Mouse (Mus musculus) heart, embryonic 11.5 days (tissue): ENCODE measurements around the gene Sephs2. TPM values are rescaled to one million over a fixed set of nuclear protein-coding genes. Genes with fewer than 3 reads are reported as not detected.
"Not testable (repeated sequence)": the region's sequence is repeated elsewhere in the genome, so short reads cannot be mapped to it uniquely, and the experiment has no call there.

Source experiments
- ATAC-seq: fragments of 200-750 bp; cut with Nextera tagmentation; replicated peaks from 2 replicates; pipeline ENCODE4 v1.8.0; 2017; ENCODE audit warnings: moderate library complexity; ENCODE audit not compliant: insufficient number of reproducible peaks, low FRiP score, low TSS enrichment
- H3K27ac ChIP-seq: fragments of 300-500 bp; sonication (generic); 2 replicates; pipeline ENCODE4 v1.5.1; 2014; ENCODE audit warnings: mild to moderate bottlenecking, low read depth, low read length
- H3K27me3 ChIP-seq: fragments of 300-500 bp; sonication (generic); 2 replicates; pipeline ENCODE4 v1.6.1; 2014; ENCODE audit warnings: mild to moderate bottlenecking, low read length, mixed read lengths; ENCODE audit not compliant: control insufficient read depth, insufficient read depth
- H3K36me3 ChIP-seq: fragments of 300-500 bp; sonication (generic); 2 replicates; pipeline ENCODE4 v1.6.1; 2014; ENCODE audit warnings: mild to moderate bottlenecking, low read length, moderate library complexity, mixed read lengths; ENCODE audit not compliant: control insufficient read depth, insufficient read depth
- H3K4me1 ChIP-seq: fragments of 300-500 bp; sonication (generic); 2 replicates; pipeline ENCODE4 v1.6.1; 2014; ENCODE audit warnings: low read length; ENCODE audit not compliant: control insufficient read depth, insufficient read depth
- H3K4me2 ChIP-seq: fragments of 300-500 bp; sonication (generic); 2 replicates; pipeline ENCODE4 v1.6.1; 2014; ENCODE audit warnings: mild to moderate bottlenecking, moderate library complexity
- H3K4me3 ChIP-seq: fragments of 300-500 bp; sonication (generic); 2 replicates; pipeline ENCODE4 v1.5.1; 2014; ENCODE audit warnings: low read depth, low read length
- H3K9ac ChIP-seq: fragments of 300-500 bp; sonication (generic); 2 replicates; pipeline ENCODE4 v1.6.1; 2014; ENCODE audit warnings: mild to moderate bottlenecking, low read depth, low read length, moderate library complexity
- H3K9me3 ChIP-seq: fragments of 300-500 bp; sonication (generic); replicated peaks from 2 replicates; pipeline ENCODE4 v1.6.1; 2016; ENCODE audit warnings: low read length; ENCODE audit not compliant: control insufficient read depth
- WGBS: fragments of 180-500 bp; shearing (Covaris S2); extraction: QIAGEN DNeasy Blood & Tissue Kit; methylation state at CpG from one replicate; pipeline ENCODE4 v1.1.7; 2014; ENCODE audit not compliant: insufficient replicate concordance; 5-methylcytosine and 5-hydroxymethylcytosine counted together
- polyA plus RNA-seq: library from polyadenylated mRNA; unstranded; fragments of >200 nt; fragmentation: Nextera tagmentation; extraction: Ambion mirVana; gene quantifications from 2 replicates; pipeline ENCODE4 v1.2.1, GENCODE M21; 2014

Sephs2 gene
- polyA plus RNA-seq, 1 experiment from 2014 or later = 87.8 TPM

DNA sequence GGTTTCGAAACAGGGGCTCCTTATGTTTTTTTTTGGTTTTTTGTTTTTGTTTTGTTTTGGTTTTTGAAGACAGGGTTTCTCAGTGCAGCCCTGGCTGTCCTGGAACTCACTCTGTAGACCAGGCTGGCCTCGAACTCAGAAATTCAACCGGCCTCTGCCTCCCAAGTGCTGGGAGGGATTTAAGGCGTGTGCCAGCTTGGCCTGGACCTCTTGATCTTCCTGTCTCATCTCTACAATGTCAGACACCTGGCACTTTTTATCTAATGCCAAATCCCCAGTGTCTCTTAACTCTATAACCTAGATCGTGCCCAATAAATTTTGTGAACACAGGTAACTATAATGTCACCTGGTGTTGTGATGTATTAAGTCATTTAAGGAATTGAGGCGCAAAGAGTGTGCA, 20.5 kb downstream of the Sephs2 start:
- ATAC-seq = no peak
- Histone ChIP-seq H3K27me3 (no peaks in the 10 kb centered on the region), H3K4me1 (peaks cover 10% of the 10 kb centered on the region; the same call in 1 of the 2 replicates), H3K4me3 (peak overlapping the region; percentile 65), H3K9ac (peak overlapping the region; percentile 85), H3K9me3 (no peaks in the 10 kb centered on the region), H3K36me3 (no peaks in the 10 kb centered on the region; the same call in 1 of the 2 replicates), H3K4me2 (peak overlapping the region; percentile 97), H3K27ac (peak overlapping the region; percentile 90)
- 79% methylated on average over 6 of the region's 6 CpGs for WGBS

DNA sequence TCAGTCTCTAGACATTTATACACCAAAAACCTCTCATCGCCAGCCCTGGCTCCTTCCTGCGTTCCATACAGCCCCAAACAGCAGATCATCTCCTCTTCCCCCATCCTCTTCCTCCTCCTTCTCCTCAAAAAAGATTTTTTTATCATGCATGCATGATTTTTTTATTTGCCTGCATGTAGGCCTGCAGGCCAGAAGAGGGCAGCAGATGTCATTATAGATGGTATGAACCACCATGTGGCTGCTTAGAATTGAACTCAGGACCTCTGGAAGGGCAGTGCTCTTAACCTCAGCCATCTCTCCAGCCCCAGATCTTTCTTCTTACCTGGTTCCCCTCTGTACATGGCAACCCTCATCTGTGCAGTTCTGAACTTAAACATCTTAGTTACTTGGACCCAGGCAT, 21.4 kb downstream of the Sephs2 start:
- Histone ChIP-seq H3K27ac (no peak overlapping the region), H3K9me3 (no peaks in the 10 kb centered on the region), H3K4me2 (no peak overlapping the region), H3K4me3 (no peak overlapping the region), H3K4me1 (peaks cover 10% of the 10 kb centered on the region; the same call in 1 of the 2 replicates), H3K36me3 (no peaks in the 10 kb centered on the region; the same call in 1 of the 2 replicates), H3K27me3 (no peaks in the 10 kb centered on the region), H3K9ac (0 out of 2 replicates have a peak overlapping the region, but pooled peaks have one; percentile 28)
- WGBS = 86% methylated on average over 2 of the region's 2 CpGs
- ATAC-seq = no peak

DNA sequence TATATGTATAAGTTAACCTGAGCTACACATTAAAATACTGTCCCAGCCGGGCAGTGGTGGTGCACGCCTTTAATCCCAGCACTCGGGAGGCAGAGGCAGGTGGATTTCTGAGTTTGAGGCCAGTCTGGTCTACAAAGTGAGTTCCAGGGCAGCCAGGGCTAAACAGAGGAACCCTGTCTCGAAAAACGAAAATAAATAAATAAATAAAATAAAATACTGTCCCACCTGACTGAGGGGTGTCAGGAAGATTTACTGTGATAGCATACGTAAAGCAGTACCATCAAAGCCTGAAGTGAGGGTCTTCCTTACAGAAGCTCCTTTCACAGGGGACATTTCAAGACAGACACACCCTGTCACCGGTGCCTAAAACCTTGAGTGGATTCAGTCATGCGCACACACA, 23.3 kb downstream of the Sephs2 start:
- 88% methylated on average over 8 of the region's 8 CpGs for WGBS
- not testable (repeated sequence) for H3K4me2 ChIP-seq, H3K27ac ChIP-seq, H3K4me3 ChIP-seq, H3K27me3 ChIP-seq, ATAC-seq, H3K9me3 ChIP-seq, H3K36me3 ChIP-seq, H3K9ac ChIP-seq
- peaks cover 13% of the 10 kb centered on the region for H3K4me1 ChIP-seq

DNA sequence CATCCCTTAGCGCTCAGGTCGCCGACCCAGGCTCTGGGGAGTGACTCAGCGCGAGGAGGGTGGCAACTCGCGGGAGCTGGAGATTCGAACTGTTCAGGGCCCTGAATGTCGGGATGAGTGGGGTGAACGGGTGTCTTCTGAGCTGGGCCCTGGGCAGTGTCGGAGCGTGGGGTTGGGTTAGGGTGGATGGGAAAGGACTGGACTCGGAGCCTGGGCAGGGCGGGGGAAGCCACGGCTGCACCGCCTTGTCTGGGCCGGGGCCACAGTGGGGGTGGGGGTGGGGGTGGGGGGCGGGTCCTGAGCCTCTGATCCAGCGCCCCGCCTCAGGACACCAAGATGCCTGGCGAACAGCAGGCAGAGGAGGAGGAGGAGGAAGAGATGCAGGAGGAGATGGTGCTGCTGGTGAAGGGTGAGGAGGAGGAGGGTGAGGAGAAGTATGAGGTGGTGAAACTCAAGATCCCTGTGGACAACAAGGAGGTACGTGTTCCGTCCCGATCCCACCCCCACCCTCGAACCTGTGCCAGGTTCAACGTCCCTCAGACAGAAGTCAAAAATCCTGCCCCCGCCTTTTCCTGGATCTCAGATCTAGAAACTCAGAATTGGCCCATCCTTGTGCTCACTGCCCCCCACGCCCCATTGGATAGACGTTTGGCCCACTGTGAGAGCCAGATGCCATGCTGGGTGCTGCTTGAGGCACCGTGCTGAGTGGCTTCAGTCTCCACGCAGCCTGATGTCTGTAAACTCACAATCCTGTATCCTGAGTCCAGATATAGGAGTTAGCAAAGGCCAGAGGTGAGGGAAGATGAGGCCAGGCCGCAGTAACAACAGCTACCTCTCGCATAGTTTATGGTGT, 29.0 kb downstream of the Sephs2 start:
- 14% methylated on average over 29 of the region's 33 CpGs for WGBS
- Histone ChIP-seq H3K9me3 (no peaks in the 10 kb centered on the region), H3K27me3 (no peaks in the 10 kb centered on the region), H3K4me2 (peak overlapping the region; percentile 76), H3K27ac (peak overlapping the region; percentile 84), H3K36me3 (peaks cover 5% of the 10 kb centered on the region; the same call in 1 of the 2 replicates), H3K4me1 (peaks cover 16% of the 10 kb centered on the region), H3K4me3 (peak overlapping the region; percentile 90), H3K9ac (peak overlapping the region; percentile 89)
- ATAC-seq = peak; percentile 71

DNA sequence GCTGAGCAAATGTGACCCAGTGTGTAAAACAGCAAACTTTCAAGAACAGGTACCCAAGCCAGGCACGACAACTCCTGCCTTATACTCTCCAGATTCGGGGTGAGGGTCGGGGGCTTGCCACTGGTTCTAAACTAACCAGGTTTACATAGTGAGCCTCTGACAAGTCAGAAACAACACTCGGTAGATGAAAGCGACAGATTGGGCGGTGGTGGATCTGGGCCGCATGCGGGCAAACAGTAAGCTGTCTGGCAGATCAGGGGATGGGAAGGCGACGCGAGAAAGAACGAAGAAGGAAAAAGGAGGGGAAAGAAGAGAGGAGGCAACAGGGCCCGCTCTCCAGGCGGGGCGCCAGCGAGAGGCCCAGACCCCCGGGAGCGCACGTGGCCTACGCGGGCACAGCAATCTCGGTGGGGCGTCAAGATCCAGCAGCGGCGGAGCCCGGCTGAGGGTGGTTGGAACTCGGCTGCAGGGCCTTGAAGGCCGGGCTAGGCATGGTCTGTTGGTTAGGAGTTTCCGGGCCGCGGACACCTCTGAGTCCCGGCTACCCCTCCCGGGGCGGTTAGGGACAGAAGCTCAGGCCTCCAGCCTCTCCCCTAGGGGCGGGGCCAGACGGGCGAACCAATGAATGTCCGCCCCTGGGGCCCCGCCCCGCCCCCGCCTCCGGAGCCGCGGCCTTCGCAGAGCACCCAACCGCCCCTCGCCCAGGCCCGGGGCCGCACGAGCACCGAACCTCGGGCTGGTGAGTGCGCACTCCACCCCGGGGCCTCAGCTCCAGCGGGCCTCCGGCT, 29.8 kb downstream of the Sephs2 start, which contains the start of gene Zfp771:
Gene Zfp771 (plus strand): TSS at position 405 of the 788 bp plus-strand sequence.
- peaks cover 16% of the 10 kb centered on the region for H3K4me1 ChIP-seq
- H3K36me3 ChIP-seq = peaks cover 5% of the 10 kb centered on the region; the same call in 1 of the 2 replicates
- H3K4me3 ChIP-seq = peak within 1 kb of the TSS; percentile 90
- under 1% methylated on average over 54 of the region's 56 CpGs for WGBS
- H3K9ac ChIP-seq = peak within 1 kb of the TSS; percentile 89
- peak; percentile 97 for ATAC-seq
- H3K27me3 ChIP-seq = no peaks in the 10 kb centered on the region
- H3K27ac ChIP-seq = peak within 1 kb of the TSS; percentile 84
- no peaks in the 10 kb centered on the region for H3K9me3 ChIP-seq
- H3K4me2 ChIP-seq = peak within 1 kb of the TSS; percentile 76

DNA sequence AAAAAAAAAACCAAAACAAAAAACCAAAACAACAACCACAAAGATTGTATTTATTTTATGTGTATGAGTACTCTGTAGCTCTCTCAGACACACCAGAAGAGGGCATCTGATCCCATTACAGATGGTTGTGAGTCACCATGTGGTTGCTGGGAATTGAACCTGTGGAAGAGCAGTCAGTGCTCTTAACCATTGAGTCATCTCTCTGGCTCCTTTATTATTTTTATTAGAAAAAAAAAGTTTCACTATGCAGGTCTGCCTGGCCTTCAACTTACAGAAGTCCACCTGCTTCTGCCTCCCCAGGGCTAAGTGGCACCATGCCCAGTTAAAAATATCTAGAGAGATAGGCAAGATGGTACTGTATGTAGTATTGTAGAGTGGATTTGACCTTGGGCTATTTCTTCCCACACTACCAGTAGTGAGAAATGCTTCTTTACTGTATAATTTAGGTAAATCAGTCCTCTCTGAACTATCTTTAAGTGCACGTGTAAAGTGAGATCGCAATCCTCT, 30.4 kb downstream of the Sephs2 start:
- H3K9ac ChIP-seq = peak overlapping the region; percentile 89
- peak overlapping the region; percentile 90; the same call in 1 of the 2 replicates for H3K4me3 ChIP-seq
- peak overlapping the region; percentile 76 for H3K4me2 ChIP-seq
- H3K27me3 ChIP-seq = no peaks in the 10 kb centered on the region
- no peak for ATAC-seq
- peak overlapping the region; percentile 84; the same call in 1 of the 2 replicates for H3K27ac ChIP-seq
- 31% methylated on average over 2 of the region's 2 CpGs for WGBS
- H3K36me3 ChIP-seq = peaks cover 5% of the 10 kb centered on the region; the same call in 1 of the 2 replicates
- H3K4me1 ChIP-seq = peaks cover 16% of the 10 kb centered on the region
- no peaks in the 10 kb centered on the region for H3K9me3 ChIP-seq

DNA sequence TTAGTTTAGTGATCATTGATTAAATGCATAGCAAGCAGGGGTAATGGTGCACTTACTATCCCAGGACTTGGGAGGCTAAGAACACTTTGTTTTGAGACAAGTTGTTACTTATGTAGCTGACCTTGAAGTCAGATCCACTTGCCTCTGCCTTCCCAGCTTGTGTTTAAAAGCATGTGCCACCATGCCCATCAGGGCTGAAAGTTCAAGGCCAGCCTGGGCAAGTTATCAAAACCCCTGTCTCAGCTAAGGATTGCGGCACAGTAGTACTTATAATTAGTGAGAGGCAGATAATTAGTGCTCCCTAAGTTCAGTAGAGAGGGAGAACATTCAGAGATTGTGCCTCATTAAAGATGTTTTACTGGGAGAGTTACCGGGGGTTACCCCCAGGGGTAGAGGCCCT, 39.1 kb downstream of the Sephs2 start:
- Histone ChIP-seq H3K9me3 (no peaks in the 10 kb centered on the region), H3K27me3 (no peaks in the 10 kb centered on the region), H3K27ac (no peak overlapping the region), H3K36me3 (peaks cover 29% of the 10 kb centered on the region), H3K4me3 (no peak overlapping the region), H3K4me1 (peaks cover 16% of the 10 kb centered on the region), H3K4me2 (no peak overlapping the region), H3K9ac (no peak overlapping the region)
- no peak for ATAC-seq
- WGBS = 89% methylated on average over 2 of the region's 2 CpGs

DNA sequence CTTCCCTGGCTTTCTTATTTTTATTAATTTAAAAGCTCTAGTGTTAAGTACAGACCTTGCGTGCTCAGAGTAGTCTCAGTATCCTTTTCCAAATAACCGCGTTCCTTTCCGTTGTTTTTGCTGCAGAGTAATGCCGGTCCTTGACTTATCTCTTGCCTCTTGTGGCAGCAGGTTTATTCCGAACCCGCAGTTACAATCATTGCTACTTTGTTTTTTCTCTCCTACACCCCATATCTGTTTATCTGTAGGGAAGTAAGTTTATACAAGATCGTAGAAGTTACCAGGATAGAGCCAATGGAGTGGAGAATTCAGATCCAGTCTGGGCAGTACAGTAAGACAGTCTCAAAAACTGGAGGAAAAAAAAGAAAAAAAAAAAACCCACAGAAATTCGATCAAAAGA, 40.1 kb downstream of the Sephs2 start:
- WGBS = 3% methylated on average over 9 of the region's 9 CpGs
- H3K27me3 ChIP-seq = no peaks in the 10 kb centered on the region
- H3K36me3 ChIP-seq = peaks cover 29% of the 10 kb centered on the region
- peak overlapping the region; percentile 85 for H3K4me2 ChIP-seq
- peak overlapping the region; percentile 98 for H3K9ac ChIP-seq
- peaks cover 16% of the 10 kb centered on the region for H3K4me1 ChIP-seq
- peak overlapping the region; percentile 98 for H3K4me3 ChIP-seq
- no peaks in the 10 kb centered on the region for H3K9me3 ChIP-seq
- ATAC-seq = no peak
- H3K27ac ChIP-seq = peak overlapping the region; percentile 99
